Mouse (Mus musculus) kidney, postnatal 25 days (tissue): Measurements from ENCODE around the gene Scfd2.

Experiments
- DNase-seq, 2 experiments: peaks; one replicate each; pipeline ENCODE4 v3.0.0; 2021; ENCODE audit warnings: mixed read lengths in 2 of 2

Scfd2 gene

DNA sequence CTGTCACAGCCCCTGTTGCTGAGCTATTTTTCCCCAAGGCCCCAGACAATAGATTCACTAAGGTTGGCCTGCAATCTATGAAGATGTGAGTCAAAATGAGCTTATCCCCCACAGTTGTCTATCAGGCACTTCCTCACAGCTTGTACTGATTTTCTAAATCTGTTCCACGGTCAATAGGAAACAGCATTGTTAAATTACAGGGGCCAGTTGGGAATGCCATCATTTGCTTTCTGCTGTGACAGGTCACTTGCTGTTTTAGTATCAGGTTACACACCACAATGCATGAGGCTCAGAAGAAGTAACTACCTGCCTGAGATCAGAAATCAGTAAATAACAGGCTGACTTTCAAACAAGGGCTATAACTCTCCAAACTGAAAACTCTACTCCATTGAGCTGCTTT lies 168.3 kb downstream of the Scfd2 start:
- no peak for DNase-seq

DNA sequence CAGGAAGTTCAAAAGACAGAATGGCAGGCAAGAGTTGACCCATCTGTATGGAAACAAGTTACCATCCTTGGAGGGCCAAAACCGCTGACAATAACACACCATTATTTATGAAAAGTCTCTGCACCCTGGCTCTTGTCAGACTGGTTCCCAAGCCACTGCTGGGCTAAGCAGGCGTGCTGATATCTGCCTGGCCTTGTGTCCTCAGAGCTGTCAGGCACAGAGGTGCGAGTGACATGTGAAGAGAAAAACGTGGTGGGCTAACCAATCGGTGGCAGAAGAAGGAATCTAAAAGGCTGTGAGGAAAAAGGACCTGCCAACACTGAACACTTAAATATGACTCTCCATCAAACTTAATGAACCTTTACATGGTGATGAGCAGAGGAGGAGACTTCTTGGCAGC lies 170.0 kb downstream of the Scfd2 start:
- DNase-seq: no peak

DNA sequence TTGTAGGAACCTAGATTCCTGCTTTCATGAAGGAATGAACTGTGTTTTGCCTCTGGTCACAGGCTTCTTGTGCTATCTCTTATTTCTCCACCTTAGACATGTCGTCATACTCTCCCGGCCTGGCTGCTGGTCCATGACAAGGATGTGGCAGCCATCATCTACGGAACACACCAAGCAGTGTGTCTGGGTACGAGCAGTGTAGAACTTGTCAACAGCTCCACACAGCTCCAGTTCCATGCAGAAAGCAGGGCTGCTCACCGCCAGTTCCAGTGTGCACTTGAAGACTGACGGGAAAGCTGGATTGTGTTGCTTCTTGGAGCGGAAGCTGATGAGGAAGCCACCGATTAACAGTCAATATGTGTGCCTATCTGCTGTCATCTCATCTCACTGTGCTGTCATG lies 173.5 kb downstream of the Scfd2 start:
- DNase-seq: no peak

DNA sequence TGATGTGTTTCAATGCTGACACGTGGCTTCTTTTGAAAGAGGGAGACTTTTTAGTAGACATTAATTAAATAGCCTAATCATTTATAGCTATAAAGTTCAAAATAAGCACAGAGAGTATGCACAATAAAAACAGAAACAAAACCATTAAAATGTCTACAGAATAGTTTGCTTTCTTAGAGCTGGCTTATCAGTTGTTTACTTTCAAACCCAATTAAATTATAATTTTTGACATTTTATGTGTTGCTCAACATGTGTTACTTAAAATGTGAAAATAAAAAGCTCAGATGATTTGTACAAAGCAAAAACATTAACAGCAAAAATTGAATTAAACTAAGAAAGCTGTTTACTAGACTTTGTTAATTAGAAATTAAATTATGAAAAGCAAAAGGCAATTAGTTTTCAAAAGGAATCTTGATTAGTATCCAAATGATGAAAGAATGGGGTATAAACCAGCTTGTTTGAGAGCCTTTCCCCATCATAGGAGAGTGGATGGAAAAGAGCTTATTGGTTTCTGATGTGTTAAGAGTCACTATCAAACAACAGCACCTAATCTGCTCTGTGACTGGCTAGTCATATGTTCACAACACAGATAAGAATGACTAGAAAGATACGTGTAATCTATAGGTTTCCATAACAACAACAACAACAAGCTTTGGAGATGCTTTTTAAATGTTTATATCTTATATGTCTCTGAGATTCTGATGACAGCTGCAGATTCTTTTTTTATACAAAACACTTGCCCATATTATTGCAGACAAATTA lies 176.0 kb downstream of the Scfd2 start:
- DNase-seq: no peak

DNA sequence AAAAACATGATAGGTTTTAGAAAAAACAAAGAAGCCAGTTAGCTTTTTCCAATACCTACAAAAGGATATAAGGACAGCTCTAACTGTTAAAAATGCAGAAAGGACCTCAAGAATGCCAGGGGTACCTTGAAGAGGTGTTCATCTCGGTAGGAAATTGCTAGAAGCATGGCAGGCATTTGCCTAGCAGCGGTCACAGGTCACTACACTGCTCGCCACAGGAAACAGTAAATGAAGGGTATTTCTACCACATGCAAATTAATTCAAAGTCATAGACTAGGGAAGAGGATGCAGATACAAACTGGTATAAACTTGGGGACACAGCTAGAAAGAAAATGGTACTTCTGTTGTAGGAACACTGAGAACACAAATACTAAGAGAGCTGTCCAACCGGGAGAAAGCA lies 180.7 kb downstream of the Scfd2 start:
- no peak for DNase-seq

DNA sequence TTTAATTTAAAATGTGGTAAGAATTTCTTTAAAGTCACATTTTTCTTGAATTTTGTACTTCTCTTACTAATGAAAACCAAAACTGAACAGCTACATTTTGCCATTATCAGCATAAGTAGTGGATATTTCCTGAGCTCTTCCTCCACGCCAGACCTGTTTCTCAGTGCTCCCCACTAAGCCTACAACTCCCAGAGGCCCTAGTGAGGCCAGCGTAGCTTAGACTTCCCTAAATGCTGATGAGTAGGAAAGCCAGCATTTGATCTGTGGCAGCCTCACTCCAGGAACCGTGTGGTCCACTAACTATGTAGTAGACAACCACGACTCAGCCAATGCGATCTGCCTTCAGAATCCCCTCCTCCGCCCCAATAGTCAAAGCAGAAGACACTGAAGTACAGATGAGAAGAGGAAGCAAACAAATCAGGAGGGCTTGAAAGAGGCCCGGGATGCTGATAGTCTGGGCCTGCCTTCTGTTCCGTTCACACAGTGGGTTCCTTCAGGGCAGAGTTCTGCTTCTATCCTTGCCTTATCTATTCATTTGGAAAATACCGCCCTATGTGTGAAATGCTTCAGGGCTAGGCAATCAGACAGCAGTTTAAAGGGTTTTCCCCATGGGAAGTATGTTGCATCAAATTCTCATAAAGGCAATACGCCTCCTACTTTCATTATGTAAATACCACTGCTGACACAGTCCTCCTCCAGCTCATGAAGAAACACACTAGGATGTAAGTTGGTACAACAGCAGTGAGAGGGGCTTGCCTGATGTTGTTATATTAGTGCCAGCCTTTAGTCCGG lies 183.3 kb downstream of the Scfd2 start:
- no peak for DNase-seq

DNA sequence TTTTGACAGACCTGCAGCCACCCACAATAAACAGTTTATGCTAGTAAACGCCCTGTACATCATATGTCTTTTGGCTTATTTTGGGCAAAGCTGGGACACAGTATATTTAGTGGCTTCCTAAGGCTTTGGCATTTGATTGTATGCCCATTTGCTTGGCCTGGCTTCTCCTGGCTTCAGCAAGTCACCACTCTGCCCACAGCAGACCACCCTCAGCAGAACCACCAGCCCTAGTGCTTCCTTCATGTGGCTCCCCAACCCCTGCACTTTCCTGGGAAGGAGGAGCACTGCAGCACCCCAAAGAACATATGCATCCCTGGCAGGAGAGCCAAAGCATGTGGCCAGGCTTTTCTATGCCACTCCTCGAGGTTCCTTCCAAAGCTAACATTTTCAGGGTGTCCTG lies 188.5 kb downstream of the Scfd2 start:
- DNase-seq: no peak

DNA sequence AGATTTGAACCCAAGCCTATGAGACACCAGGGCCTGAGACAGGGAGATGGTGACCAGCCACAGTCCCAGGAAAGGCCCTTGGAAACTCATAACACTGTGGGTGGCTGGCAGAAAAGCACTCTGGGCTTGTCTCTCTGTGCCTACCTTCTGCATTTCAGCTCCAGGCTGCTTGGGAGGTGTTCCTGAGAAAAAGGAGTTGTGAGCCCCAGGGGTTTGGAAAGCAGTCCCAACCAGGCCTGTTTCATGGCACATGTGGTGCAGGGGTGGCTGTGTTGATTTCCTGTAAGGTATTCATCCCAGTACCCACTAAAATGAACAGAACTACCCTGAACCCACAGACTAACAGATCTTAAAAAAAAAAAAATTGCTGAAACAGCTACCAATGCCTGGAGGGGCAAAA lies 189.0 kb downstream of the Scfd2 start:
- DNase-seq: no peak

DNA sequence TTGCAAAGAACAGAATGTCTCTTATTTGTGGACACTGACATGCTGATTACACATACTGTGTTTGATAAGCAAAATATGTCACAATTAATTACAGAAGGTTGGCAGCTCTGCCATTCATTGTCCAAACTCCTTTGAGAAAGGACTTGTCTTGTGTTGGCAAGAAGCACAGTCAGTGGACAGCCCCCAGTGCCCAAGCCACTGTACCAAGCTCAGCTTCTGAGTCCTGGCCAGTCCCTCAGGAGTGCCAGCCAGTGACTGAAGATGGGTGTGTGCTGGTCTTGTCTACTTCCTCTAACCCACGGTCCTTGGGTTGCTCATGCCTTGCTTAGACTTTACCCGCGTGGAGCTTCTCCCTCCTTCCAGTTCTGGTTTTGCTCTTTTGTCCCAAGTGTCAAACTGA lies 194.1 kb downstream of the Scfd2 start:
- no peak for DNase-seq

DNA sequence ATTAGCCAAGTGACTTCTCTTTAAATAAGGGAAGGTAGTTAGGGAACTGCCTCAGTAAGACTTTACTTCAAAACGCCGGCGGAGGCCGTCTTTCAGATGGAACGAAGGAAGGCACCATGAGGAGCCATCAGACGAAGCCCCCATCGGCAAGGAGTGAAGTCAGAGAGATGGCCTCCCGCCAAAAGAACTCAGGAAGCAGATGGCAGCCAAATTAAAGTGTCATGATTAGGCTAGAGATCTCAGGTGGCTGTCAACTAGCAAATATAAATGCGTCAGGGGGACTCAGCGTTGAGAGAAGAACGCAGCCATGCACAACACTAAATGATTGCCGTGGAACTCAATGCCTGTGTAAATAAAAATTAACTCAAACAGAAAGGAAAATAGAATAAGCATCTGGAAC lies 194.8 kb downstream of the Scfd2 start:
- DNase-seq: no peak

DNA sequence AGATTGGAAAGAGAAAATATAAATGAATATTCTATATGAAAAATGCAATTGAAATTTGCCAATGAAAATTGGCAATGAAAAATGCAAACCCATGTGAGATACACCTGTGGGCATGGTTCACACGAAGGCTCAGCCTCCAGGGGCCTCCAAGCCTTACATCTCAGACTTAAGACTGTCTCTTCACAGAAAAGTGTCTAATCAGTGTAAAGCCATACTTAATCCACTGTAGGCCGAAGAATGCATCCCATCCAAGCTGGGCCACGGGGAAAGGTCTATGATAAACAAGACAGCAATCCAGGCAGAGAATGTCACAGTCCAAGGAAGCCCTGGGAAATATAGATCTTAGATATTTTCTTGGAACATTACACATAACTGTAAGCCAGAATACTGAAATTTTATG lies 198.3 kb downstream of the Scfd2 start:
- DNase-seq: no peak

DNA sequence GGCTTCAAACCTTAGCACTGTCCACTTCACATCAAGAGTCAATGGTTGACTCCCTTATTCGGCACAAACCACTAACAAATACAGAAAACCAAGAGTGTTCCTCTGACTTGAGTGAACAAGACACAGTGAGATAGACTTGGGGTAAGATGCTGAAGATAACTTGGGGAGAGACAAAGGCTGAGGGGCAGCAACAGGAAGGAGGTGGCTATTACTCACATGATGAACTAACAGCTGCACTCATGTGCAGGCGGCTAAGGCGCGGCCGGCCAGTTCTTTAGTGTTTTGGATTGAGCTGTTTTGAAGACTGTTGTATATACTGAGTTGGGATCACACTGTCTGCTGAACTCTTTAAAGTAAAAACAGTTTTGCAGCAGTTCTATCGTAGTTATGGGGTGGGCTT lies 205.3 kb downstream of the Scfd2 start:
- no peak for DNase-seq

DNA sequence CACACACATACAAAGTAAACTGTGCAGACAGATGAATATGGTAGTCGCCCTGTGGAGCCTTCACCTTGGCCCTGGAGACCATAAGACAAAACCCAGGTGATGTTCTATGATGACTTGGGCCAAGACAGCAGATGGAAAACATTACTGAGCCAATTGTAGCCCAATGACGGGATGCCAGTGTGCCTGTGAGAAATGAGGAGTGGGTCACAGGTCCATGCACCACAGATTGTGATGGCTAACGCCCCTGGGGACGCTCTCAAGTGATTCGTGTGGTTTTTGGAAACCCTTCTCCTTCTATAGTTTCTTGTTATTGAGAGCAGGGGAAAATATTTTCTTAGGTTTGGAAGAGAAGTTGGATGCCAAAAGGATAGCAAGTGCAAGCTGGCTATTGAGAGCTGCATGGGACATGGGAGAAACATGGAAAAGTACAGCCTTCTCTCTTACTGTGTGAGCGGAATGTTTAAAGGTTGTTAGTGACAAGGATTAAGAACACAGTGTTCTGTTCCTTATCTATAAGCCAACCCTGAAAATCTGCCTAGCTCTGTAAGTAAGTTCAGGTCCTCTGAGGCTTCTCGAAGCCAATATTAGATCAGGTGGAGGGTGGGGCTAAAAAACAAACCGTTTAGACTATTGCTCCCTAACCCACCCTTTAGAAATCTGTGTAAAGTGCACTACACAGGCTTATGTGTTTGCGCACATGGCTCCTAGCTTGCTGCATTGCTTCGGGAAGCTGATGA lies 210.4 kb downstream of the Scfd2 start:
- no peak for DNase-seq

DNA sequence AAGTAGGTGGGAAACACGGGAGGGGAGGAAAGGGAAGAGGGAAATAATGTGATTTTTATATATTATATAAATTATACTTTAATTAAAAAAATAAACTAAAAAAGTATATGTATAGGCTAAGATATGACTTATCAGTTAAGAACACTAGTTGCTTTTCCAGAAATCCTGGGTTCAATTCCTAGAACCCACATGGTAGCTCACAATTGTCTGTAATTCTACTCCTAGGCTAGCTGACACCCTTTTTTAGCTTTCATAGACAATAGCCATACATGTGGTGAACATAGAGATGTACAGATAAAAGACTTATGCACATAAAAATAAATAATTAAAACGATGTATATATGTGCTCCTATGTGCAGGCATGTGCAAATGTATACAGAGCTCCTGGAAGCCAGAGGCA lies 212.0 kb downstream of the Scfd2 start:
- no peak for DNase-seq

DNA sequence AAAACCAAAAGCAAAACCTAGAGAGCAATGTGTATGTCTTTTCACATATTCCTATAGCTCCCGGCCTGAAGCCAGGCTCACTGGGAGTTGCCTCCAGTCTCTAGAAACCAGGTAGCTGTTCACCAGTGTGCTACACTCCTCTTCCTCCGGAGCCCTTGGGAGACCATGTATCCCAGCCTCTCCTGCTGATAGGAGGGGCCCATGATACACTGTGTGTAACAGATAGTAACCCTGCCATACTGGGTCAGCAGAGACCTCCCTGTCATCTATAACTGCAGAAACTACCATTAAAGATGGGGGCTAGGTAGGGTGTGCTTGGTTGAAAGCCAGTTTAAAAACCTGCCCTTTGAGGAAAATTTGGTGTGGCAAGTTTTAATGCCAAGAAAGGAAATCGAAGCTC lies 214.4 kb downstream of the Scfd2 start:
- no peak for DNase-seq

DNA sequence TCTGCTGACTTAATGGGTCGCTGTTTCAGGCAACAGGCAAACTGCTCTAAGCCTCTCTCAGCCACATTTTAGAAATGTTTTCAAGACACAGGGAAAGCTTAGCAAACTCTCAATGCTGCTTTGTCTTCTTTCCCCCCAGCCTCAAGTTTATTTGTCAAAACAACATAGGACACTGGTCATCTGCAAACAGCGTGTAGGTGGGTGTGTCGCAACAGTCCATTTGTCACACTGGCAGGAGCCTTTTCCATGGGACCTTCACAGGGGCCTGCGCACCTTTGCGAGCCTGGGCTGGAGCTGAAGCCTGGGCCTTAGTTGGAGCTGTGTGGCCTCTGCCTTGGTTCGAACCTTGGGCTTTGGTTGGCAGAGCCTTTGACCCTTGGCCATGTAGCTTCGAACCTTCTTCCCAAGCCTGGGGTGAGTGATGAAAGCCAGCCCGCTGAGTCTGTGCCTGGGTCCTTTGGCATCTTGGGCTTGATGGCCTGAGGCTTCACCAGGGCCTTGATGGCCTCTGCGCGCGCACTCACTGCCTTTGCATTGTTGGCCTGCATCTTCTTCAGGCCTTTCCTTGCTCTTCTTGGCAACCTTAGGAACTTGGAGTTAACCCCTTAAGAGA lies 215.1 kb downstream of the Scfd2 start:
- no peak for DNase-seq

DNA sequence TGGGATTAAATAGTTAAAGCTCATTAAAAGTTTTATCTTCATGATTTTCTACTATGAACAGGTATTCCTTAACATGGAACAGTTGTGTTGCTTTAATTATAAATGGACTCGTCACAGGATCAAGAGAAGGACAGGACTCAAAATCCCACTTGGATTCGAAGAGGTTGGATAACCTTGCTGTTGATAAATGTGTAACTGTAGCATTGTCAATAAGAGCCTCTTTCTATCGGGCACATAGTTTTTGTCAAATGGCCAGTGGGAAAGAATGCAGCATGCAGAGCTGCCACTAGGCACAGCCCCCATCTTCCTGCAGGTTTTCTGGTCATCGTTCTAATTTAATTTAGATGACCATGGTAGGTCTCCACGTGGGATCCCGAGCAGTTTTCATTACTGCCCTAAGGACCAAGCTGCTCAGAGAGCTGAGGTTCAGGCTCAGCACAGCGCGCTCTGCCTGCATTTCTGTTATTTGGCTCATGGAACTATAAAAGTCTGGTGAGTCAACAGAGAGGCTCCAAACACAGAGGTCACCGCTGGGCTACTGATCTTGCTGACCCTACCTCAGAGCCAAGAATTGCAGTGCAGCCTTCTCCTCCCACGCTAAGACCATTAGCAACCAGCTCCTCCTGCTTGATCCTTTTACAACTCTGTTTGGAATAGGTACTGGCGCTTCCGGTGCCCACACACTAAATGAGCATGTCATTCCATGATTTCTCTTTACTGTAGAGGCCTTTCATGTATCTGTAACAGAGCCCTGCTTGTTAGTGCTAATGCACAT lies 215.9 kb downstream of the Scfd2 start:
- peak; percentile 47 to 57 for DNase-seq

DNA sequence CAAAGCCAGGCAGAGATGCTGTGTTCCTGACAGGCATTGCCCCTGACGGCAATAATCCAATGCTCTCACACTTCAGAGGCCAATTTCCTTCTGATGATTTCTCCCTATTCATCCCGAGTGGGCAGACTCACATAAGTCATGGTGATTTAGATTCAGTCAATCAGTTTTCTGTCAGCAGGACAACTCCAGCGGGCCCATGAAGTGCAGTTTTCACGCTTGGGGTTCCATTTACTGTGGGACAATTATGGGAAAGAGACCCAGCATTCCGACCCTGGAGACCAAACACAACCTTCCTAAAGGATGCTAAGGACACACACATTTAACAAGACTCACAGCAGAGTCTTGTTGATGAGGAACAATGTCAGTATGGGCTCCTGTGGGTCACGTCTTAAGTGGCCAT lies 217.1 kb downstream of the Scfd2 start:
- DNase-seq: no peak

DNA sequence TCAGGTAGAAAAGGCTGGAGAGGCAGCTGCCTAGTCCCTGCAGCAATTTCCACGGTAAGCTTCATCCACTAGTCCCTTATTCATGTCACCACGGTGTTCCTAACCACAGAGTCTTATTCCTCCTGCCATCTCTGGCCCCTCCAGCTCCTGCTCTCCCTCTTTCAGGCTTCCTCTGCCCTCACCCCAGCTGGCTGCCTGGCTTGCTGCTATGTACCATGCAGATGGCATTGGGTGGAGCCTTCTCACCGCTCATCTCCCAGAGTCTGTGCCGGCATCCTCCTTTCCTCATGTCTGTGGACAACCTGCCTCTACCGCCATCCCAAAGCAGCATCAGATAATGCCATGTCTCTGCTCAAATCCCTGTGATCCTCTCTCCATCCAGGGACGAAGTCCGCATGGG lies 218.0 kb downstream of the Scfd2 start:
- no peak for DNase-seq

DNA sequence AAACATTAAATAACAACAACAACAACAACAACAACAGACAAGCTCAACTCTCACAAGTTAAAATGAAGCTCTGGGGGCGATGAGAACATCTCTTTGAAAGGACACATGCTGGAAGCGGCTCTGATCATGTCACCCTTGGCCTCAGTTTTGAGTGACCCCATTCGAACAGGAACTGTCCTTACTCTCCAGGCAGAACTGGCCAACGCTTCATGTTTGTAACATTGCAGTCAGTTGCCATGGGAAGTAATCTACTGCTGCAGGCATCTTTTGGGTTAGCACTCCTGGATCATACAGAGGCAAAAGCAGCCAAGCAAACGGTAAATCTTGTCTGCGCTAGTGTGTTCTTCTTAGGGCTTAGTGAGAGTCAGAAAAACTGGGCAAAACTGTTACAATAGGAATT lies 219.7 kb downstream of the Scfd2 start:
- peak in 1 of 2 experiments; percentile 14 for DNase-seq

DNA sequence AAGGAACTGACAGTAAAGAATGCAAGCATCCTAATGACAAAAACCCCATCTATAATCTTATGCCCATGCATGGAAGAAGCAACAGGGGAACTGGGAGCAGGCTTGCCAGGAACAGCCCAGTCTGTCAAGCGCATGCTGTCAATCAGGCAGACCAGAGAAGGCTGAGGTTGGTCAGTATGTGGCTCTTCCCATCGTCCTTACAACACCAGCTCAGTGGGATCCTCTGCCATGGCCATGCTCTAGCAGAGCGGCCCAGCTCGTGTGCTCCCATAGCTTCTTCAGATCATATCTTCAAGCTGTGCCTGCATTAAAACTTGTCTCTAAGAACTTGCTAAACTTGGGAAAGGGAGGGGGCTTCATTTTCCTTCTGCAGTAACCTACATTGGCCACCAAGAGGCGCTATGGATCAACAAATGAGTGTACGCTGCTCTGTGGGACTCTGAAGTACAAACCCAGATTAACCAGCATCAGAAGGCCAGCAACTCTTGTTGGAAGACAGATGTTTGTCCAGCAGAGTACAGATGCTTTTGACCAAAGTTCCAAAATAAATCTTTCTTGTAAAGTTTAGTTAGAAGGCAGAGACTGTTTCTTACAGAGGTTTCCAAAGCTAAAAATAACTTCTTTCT lies 220.2 kb downstream of the Scfd2 start:
- peak in 1 of 2 experiments; percentile 40 for DNase-seq

DNA sequence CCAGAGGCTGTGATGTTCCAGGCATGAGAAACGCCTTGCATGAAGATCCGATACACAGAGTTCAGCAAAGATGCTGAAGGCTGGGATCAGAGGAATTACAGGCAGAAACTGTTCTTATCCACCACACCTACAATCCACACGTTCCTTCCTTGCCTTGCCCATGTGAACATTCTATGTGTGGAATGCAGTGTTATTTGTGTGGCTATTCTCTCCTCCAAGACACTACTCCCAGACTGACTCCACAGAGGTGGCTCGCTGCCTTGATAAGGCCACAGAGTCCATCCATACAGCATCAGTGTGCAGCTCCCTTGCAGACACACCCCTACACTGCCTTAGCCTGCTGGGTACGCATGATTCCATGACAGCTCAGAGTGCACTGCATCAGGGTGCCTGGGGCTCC lies 221.5 kb downstream of the Scfd2 start:
- no peak for DNase-seq
